ENCODE assay signal across 17 mouse cellular contexts in the genomic region with DNA sequence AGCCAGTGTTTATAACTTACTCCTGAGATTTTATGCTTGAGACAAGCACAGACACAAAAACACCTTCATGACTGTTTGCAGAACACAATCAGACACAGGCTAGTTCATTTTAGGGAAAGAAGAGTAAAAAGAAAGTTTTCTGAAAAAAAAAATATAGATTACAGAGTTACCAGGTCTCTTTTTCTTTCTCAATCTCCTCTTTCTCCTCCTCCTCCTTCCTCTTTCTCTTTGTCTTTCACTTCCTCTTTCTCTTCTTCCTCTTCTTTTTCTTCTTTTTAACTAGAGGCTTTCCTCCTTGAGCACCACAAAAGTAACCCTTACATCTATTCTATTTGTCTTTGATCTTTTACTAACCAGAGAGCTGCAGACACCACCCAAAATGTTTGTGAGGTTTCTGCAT. TPM values are rescaled to one million over a fixed set of nuclear protein-coding genes. Genes with fewer than 3 reads are reported as not detected.
"Had no signal": no experiment of that assay in that cellular context is flagged by ENCODE, and none has a peak within 500 bp of the region (broad histone marks: within the 10 kb centered on the region; RNA-seq: fewer than 3 reads in every experiment).

No protein-coding gene starts in this region.

- ATAC-seq: intestine, embryonic 15.5 days; liver, embryonic 12.5 days had no signal

- H3K36me3 ChIP-seq: intestine, embryonic 15.5 days; limb, embryonic 15.5 days; liver, embryonic 12.5 days; neural tube, embryonic 12.5 days had no signal

- H3K27me3 ChIP-seq: intestine, embryonic 15.5 days; limb, embryonic 15.5 days; liver, embryonic 12.5 days; neural tube, embryonic 12.5 days had no signal

- H3K9me3 ChIP-seq: intestine, embryonic 15.5 days; limb, embryonic 15.5 days; liver, embryonic 12.5 days; neural tube, embryonic 12.5 days had no signal

- H3K4me2 ChIP-seq: intestine, embryonic 15.5 days; limb, embryonic 15.5 days; liver, embryonic 12.5 days; lung, embryonic 14.5 days; neural tube, embryonic 12.5 days had no signal

- H3K4me1 ChIP-seq: intestine, embryonic 15.5 days; liver, embryonic 12.5 days; neural tube, embryonic 12.5 days had no signal

- H3K9ac ChIP-seq: intestine, embryonic 15.5 days; limb, embryonic 15.5 days; liver, embryonic 12.5 days; lung, embryonic 14.5 days; neural tube, embryonic 12.5 days had no signal

- H3K4me3 ChIP-seq: intestine, embryonic 15.5 days; layer of hippocampus, adult 2 months; limb, embryonic 15.5 days; liver, embryonic 12.5 days; myocyte; neural tube, embryonic 12.5 days had no signal

- DNase-seq: kidney, adult 18-20 months; kidney, postnatal 10 days; kidney, postnatal 4 days; lung, embryonic 14.5 days; lung, postnatal 10 days; midbrain, embryonic 14.5 days; right cerebral cortex, postnatal 14 days; thymus, adult 2 months; thymus, postnatal 25 days had no signal

- H3K27ac ChIP-seq: intestine, embryonic 15.5 days; layer of hippocampus, adult 2 months; limb, embryonic 15.5 days; liver, embryonic 12.5 days; neural tube, embryonic 12.5 days had no signal

RNA-seq across cellular contexts. Expression of gene Gm4952, which starts 35.6 kb away (rescaled TPM):
- total RNA-seq: layer of hippocampus, adult 2 months had no signal
- polyA plus RNA-seq: limb, embryonic 11.5 days; limb, embryonic 15.5 days; lung, embryonic 14.5 days; myocyte; neural tube, embryonic 12.5 days; stomach, embryonic 14.5 days had no signal
